Mouse (Mus musculus) limb, embryonic 15.5 days (tissue): Measurements from ENCODE around the gene Hnrnpab. TPM values are rescaled to one million over a fixed set of nuclear protein-coding genes. Genes with fewer than 3 reads are reported as not detected.

Source experiments
- ATAC-seq: fragments of 200-750 bp; cut with Nextera tagmentation; 2 replicates; pipeline ENCODE4 v1.8.0; 2017; ENCODE audit warnings: low read depth, moderate TSS enrichment; ENCODE audit not compliant: insufficient number of reproducible peaks, low FRiP score, low TSS enrichment
- H3K27ac ChIP-seq: fragments of 300-500 bp; sonication (generic); 2 replicates; pipeline ENCODE4 v1.5.1; 2015; ENCODE audit warnings: moderate library complexity, mild to moderate bottlenecking, inconsistent platforms
- H3K27me3 ChIP-seq: fragments of 300-500 bp; sonication (generic); 2 replicates; pipeline ENCODE4 v1.6.1; 2015; ENCODE audit warnings: inconsistent platforms
- H3K36me3 ChIP-seq: fragments of 300-500 bp; sonication (generic); 2 replicates; pipeline ENCODE4 v1.6.1; 2015; ENCODE audit warnings: inconsistent platforms
- H3K4me1 ChIP-seq: fragments of 300-500 bp; sonication (generic); 2 replicates; pipeline ENCODE4 v1.6.1; 2015; ENCODE audit warnings: inconsistent platforms
- H3K4me2 ChIP-seq: fragments of 300-500 bp; sonication (generic); 2 replicates; pipeline ENCODE4 v1.6.1; 2015; ENCODE audit warnings: mild to moderate bottlenecking, inconsistent platforms
- H3K4me3 ChIP-seq: fragments of 300-500 bp; sonication (generic); 2 replicates; pipeline ENCODE4 v1.5.1; 2015; ENCODE audit warnings: mild to moderate bottlenecking, inconsistent platforms
- H3K9ac ChIP-seq: fragments of 300-500 bp; sonication (generic); 2 replicates; pipeline ENCODE4 v1.6.1; 2015; ENCODE audit warnings: inconsistent platforms
- H3K9me3 ChIP-seq: fragments of 300-500 bp; sonication (generic); 2 replicates; pipeline ENCODE4 v1.6.1; 2016; ENCODE audit warnings: inconsistent platforms
- WGBS: fragments of 180-500 bp; shearing (Covaris S2); methylation state at CpG from one replicate; pipeline ENCODE4 v1.1.7; 2015; 5-methylcytosine and 5-hydroxymethylcytosine counted together
- polyA plus RNA-seq: library from polyadenylated mRNA; unstranded; fragments of >200 nt; fragmentation: Nextera tagmentation; extraction: Ambion mirVana; gene quantifications from 2 replicates; pipeline ENCODE4 v1.2.1, GENCODE M21; 2015

Gene Hnrnpab
- polyA plus RNA-seq, 1 experiment from 2014 or later = 339 TPM

DNA sequence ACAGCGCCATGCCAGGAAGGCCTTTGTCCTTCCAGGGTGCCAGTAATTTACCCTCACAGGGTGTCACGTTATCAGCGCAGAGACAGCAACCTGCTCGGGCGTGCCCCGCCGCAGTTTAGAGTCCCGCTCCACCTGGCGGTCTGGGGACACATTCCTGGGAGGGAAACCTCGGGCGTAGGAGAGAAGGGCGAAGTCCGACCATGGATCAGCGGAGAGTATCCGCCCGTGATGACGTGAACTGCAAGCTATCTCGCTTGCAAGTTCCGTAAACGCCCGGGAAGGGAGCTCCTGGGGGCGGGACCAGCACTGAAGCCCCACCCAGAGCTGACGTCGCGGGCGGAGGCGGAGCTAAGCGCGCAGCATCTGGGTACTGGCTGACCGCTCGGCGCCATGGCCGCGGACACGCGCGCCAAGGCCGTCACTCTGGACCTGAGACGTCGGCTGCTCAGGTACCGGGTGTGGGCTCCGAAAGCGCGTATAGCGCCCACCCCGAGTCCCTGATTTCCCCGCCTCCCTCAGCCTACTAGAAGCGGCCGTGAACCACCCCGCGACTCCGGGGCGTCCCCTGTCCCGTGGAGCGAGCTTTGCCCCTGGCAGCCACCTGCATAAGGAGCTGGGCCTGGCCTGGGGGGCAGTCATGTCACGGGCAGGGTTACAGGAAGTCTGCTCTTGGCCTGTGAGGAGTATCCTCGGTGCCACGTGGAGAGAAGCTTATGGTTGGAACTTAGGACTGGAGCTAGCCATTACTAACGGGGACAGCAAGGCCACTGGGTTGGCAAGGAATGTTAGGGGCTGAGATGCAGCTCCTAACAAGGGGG, 22.0 kb downstream of the Hnrnpab start, which contains the start of gene Phykpl:
TSS of gene Phykpl (plus strand) at position 327 of the 818 bp plus-strand sequence.
- Histone ChIP-seq H3K27ac (peak within 1 kb of the TSS; percentile 92), H3K4me2 (peak within 1 kb of the TSS; percentile 59), H3K9ac (peak within 1 kb of the TSS; percentile 79), H3K4me1 (peaks cover 25% of the 10 kb centered on the region), H3K9me3 (no peaks in the 10 kb centered on the region), H3K36me3 (peaks cover 37% of the 10 kb centered on the region), H3K4me3 (peak within 1 kb of the TSS; percentile 71), H3K27me3 (no peaks in the 10 kb centered on the region)
- WGBS = under 1% methylated on average over 58 of the region's 59 CpGs
- ATAC-seq = peak; percentile 91

DNA sequence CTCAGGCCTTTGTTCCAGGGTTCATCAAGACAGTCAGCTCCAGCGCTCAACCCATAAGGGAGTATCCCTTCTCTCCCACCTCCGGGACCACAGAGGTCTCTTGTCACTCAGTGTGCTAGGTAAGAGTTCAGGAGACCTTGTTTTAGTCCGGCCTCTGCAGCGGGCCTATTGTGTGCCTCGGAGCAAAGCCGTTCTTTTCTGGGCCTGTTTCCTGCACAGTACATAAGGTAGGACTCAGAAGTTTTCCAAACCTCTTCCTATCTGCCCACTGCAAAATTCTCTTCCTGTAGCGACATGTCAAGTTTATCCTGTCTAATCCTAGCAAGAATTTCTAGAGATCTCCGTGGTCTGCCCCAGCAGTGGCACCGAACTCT, 22.6 kb downstream of the Hnrnpab start:
- peak overlapping the region; percentile 71 for H3K4me3 ChIP-seq
- H3K36me3 ChIP-seq = peaks cover 31% of the 10 kb centered on the region
- peak overlapping the region; percentile 59 for H3K4me2 ChIP-seq
- H3K27ac ChIP-seq = peak overlapping the region; percentile 92
- no peaks in the 10 kb centered on the region for H3K27me3 ChIP-seq
- 16% methylated on average over 9 of the region's 9 CpGs for WGBS
- peak overlapping the region; percentile 79 for H3K9ac ChIP-seq
- H3K4me1 ChIP-seq = peaks cover 25% of the 10 kb centered on the region
- peak; percentile 27 for ATAC-seq
- H3K9me3 ChIP-seq = no peaks in the 10 kb centered on the region

DNA sequence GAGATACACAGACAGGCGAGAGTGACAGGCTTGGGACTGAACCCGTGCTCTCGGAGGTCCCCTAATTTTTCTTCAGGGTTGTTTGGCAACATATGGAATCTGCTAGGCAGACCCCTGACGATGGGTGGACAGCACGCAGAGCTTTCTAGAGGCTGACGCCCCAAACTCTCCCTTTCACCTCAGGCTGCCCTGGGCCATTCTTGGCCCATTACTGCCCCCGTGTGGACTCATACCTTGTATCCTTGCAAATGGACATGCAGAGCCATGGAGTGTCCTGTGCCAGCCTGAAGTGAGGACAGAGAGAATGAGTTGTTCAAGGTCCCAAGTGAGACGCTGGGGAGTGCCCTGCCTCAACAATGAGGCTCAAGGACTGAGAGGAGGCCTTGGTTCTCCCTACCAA, 23.9 kb downstream of the Hnrnpab start:
- no peak overlapping the region for H3K27ac ChIP-seq
- no peak overlapping the region for H3K9ac ChIP-seq
- H3K4me2 ChIP-seq = no peak overlapping the region

DNA sequence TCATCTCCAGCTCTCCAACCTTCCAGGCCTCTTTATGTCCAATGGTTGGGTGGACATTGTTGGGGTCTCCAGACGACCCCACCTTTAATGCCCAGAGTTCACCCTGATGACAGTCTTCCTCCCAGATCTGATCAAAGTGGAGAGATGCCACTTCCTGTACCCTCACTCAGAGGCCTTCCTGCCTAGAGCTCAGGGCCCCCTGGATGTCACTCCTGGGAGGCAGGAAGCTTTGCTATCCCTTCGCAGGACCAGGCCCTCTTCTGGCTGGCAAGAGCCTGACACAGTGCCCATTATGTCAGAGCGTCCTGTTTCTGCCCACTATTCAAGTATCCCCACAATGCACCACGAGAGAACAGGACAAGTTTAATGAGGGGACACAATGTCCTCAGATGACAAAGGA, 27.6 kb downstream of the Hnrnpab start:
- Histone ChIP-seq H3K27ac (no peak overlapping the region), H3K4me2 (no peak overlapping the region), H3K4me1 (peaks cover 6% of the 10 kb centered on the region), H3K36me3 (no peaks in the 10 kb centered on the region), H3K9me3 (no peaks in the 10 kb centered on the region), H3K4me3 (no peak overlapping the region), H3K27me3 (no peaks in the 10 kb centered on the region), H3K9ac (no peak overlapping the region)
- 68% methylated on average over 4 of the region's 4 CpGs for WGBS
- ATAC-seq = no peak

More for the DNA sequence above, 23.9 kb downstream of the Hnrnpab start:
- Histone ChIP-seq H3K27me3 (no peaks in the 10 kb centered on the region), H3K9me3 (no peaks in the 10 kb centered on the region), H3K36me3 (peaks cover 18% of the 10 kb centered on the region), H3K4me1 (peaks cover 25% of the 10 kb centered on the region), H3K4me3 (no peak overlapping the region)
- 23% methylated on average over 8 of the region's 8 CpGs for WGBS
- no peak for ATAC-seq

DNA sequence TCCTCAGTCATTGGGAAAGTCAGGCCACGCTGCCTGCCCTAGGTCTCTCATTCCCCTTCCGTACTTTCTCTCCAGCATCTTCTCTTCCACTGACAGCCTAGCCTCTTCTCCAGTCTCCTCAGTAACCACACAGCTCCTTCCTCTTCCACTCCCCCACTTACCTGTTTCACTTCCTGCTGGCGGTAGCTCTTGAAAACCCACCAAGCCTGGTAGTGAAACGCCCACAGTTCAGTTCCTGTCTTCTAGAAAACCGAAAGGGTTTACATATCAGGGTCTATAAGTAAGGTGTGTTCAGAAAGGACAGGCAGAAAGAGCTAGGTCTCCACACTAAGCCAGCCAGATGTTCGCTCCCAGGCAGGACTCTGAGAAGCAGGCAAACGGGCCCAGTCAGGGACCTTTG, 29.1 kb downstream of the Hnrnpab start:
- Histone ChIP-seq H3K4me3 (no peak overlapping the region), H3K27ac (no peak overlapping the region), H3K27me3 (no peaks in the 10 kb centered on the region), H3K4me1 (no peaks in the 10 kb centered on the region), H3K9ac (no peak overlapping the region), H3K4me2 (no peak overlapping the region), H3K36me3 (no peaks in the 10 kb centered on the region), H3K9me3 (no peaks in the 10 kb centered on the region)
- ATAC-seq = no peak
- WGBS = 70% methylated on average over 7 of the region's 7 CpGs

DNA sequence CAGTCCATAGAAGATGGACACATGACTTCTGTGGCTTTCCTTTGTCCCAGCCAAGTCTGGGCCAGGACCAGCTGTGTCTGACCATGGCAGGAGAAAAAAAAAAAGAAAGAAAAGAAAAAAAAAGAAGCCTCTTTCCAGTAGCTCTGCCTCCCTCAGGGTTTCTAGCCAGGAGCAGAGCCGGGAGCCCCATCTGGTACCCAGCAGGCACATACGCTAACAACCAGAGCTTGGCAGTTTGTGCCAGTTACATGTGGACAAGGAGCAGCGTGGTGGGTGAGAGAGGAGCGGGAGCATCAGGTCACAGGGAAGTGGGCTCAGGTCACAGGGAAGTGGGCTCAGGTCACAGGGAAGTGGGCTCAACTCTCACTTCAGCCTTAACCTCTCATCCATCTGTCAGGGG, 30.2 kb downstream of the Hnrnpab start:
- Histone ChIP-seq H3K27ac (no peak overlapping the region), H3K4me1 (no peaks in the 10 kb centered on the region), H3K27me3 (no peaks in the 10 kb centered on the region), H3K4me2 (no peak overlapping the region), H3K4me3 (no peak overlapping the region), H3K9ac (no peak overlapping the region), H3K9me3 (no peaks in the 10 kb centered on the region), H3K36me3 (no peaks in the 10 kb centered on the region)
- 78% methylated on average over 4 of the region's 4 CpGs for WGBS
- ATAC-seq = no peak

DNA sequence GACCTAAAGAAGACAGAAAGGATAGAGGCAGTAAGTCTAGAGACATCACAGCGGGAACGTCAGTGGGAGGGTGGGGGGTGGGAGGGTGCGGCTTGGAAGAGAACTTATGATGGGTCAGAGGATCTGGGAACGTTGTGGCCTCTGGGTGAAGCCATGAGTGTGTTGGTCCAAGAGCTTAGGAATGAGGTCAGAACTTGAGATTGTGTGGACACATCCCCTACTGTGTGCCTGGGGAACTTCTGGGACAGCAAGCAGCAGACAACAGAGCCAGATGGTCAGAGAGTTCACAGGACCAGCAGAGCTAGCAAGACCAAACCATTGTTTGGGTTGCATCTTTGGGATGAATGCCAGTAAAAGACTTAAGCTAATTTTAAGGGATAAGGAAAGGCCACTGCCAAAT, 37.8 kb downstream of the Hnrnpab start:
- Histone ChIP-seq H3K4me2 (no peak overlapping the region), H3K36me3 (no peaks in the 10 kb centered on the region), H3K9me3 (no peaks in the 10 kb centered on the region), H3K27ac (no peak overlapping the region), H3K9ac (no peak overlapping the region), H3K4me1 (no peaks in the 10 kb centered on the region), H3K4me3 (no peak overlapping the region), H3K27me3 (no peaks in the 10 kb centered on the region)
- no peak for ATAC-seq
- WGBS = 93% methylated on average over 4 of the region's 4 CpGs

DNA sequence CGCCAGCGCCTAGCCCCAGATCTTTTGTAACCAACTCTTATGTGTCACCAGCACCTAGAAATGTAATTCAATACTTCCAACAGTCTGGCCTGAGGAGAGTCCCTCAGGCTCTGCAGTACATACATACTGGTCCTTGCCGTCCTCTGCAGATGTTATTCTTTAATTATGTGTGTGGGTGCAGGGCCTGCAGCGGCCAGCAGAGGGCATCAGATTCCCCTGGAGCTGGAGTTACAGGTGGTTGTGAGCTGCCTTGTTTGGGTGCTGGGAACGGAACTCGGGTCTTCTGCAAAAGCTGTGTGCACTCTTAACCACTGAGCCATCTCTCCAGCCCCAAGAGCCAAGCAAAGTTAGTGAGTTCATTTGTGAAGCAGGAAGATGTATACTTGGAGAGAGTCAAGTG, 40.7 kb downstream of the Hnrnpab start:
- Histone ChIP-seq H3K4me2 (no peak overlapping the region), H3K9ac (no peak overlapping the region), H3K27me3 (no peaks in the 10 kb centered on the region), H3K27ac (no peak overlapping the region), H3K36me3 (no peaks in the 10 kb centered on the region), H3K4me1 (no peaks in the 10 kb centered on the region), H3K4me3 (no peak overlapping the region), H3K9me3 (no peaks in the 10 kb centered on the region)
- ATAC-seq = no peak
- WGBS = 88% methylated on average over 6 of the region's 6 CpGs

DNA sequence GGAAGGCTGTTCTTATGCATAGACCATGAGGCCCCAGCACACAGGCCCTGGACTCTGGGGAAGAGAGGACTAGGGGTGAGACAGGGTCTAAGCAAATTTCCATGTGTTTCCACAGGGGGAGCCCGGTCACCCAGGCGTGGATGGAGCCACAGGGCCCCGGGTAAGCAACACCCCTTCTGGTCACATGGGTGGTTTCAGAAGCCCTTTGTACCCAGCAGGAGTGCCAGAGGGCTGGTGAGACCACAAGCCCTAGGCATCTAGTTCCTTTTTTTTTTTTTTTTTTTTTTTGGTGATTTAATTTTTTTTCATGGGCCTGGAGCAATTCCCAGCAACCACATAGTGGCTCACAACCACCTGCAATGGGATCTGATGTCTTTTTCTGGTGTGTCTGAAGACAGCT, 41.6 kb downstream of the Hnrnpab start:
- no peak overlapping the region for H3K9ac ChIP-seq
- H3K4me2 ChIP-seq = no peak overlapping the region
- no peak for ATAC-seq
- H3K9me3 ChIP-seq = no peaks in the 10 kb centered on the region
- 32% methylated on average over 3 of the region's 3 CpGs for whole genome bisulfite sequencing
- no peak overlapping the region for H3K4me3 ChIP-seq
- no peaks in the 10 kb centered on the region; the same call in 1 of the 2 replicates for H3K27me3 ChIP-seq
- no peak overlapping the region for H3K27ac ChIP-seq
- no peaks in the 10 kb centered on the region for H3K4me1 ChIP-seq
- no peaks in the 10 kb centered on the region for H3K36me3 ChIP-seq

DNA sequence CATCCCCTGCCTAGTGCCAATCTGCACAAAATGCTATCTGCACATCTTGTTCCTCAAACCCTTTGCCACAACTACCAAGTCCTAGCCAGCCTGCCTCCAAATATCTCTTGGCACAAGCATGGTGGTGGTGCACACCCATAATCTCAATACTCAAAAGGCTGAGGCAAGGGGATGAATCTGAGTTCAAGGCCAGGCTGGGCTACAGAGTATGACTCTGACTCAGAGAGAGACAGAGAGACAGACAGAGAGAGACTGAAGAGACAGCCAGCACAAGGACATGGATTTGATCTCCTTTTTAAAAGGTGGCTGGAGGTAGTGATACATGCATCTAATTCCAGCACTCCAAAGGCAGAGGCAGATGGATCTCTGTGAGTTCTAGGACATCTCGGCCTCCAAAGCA, 43.4 kb downstream of the Hnrnpab start:
- H3K36me3 ChIP-seq = no peaks in the 10 kb centered on the region
- no peak overlapping the region for H3K4me2 ChIP-seq
- no peak overlapping the region for H3K9ac ChIP-seq
- ATAC-seq = no peak
- H3K27ac ChIP-seq = no peak overlapping the region
- no peaks in the 10 kb centered on the region for H3K9me3 ChIP-seq
- H3K4me1 ChIP-seq = no peaks in the 10 kb centered on the region
- H3K4me3 ChIP-seq = no peak overlapping the region
- H3K27me3 ChIP-seq = no peaks in the 10 kb centered on the region; the same call in 1 of the 2 replicates
- WGBS = 89% methylated on average over 1 of the region's 1 CpGs

DNA sequence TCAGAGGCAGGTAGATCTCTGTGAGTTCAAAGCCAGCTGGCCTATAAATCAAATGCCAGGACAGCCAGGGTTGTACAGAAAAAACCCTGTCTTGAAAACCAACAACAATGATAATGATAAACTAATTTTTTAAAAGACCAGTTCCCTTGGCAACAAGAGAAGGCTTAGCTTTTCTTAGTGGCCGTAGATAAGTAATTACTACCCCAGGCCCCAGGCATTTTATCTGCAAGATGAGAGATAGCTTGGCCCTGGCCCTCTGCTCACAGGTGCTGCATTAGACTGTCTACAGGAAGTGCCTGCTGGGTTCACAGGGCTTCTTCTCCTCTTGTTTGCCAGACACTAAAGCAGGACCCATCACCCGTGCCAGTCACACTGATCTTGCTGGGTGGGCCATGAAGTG, 51.6 kb downstream of the Hnrnpab start:
- WGBS = 55% methylated on average over 2 of the region's 2 CpGs
- H3K27ac ChIP-seq = no peak overlapping the region
- H3K4me3 ChIP-seq = 0 out of 2 replicates have a peak overlapping the region, but pooled peaks have one; percentile 15
- H3K4me2 ChIP-seq = peak overlapping the region; percentile 7; the same call in 1 of the 2 replicates
- H3K27me3 ChIP-seq = no peaks in the 10 kb centered on the region
- no peaks in the 10 kb centered on the region for H3K36me3 ChIP-seq
- no peak for ATAC-seq
- H3K4me1 ChIP-seq = peaks cover 9% of the 10 kb centered on the region
- H3K9ac ChIP-seq = no peak overlapping the region
- no peaks in the 10 kb centered on the region for H3K9me3 ChIP-seq

DNA sequence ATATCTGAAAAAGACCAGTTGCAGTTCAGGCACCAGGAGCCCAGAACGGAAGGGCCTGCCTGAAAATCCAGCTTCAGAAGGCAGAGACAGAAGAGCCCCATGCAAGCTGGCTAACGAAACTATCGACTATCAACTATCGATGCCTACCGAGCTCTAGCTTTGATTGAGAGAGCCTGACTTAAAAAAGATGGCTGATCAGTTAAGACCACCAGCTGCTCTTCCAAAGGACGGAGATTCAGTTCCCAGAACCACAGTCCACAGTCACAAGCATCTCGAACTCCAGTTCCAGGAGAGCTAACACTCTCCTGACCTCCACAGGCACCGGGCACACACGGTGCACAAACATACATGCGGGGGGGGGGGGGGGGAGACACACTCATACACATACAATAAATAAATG, 52.1 kb downstream of the Hnrnpab start:
- peak overlapping the region; percentile 15; the same call in 1 of the 2 replicates for H3K4me3 ChIP-seq
- H3K36me3 ChIP-seq = no peaks in the 10 kb centered on the region
- H3K4me1 ChIP-seq = peaks cover 9% of the 10 kb centered on the region
- ATAC-seq = no peak
- no peak overlapping the region for H3K9ac ChIP-seq
- no peaks in the 10 kb centered on the region for H3K27me3 ChIP-seq
- H3K4me2 ChIP-seq = peak overlapping the region; percentile 7; the same call in 1 of the 2 replicates
- no peak overlapping the region for H3K27ac ChIP-seq
- no peaks in the 10 kb centered on the region for H3K9me3 ChIP-seq
- WGBS = 62% methylated on average over 9 of the region's 10 CpGs
